Mouse (Mus musculus): ENCODE results near the gene Zfp992.
"Not testable (repeated sequence)": the region's sequence is repeated elsewhere in the genome, so short reads cannot be mapped to it uniquely, and the experiment has no call there.

Zfp992 gene

DNA sequence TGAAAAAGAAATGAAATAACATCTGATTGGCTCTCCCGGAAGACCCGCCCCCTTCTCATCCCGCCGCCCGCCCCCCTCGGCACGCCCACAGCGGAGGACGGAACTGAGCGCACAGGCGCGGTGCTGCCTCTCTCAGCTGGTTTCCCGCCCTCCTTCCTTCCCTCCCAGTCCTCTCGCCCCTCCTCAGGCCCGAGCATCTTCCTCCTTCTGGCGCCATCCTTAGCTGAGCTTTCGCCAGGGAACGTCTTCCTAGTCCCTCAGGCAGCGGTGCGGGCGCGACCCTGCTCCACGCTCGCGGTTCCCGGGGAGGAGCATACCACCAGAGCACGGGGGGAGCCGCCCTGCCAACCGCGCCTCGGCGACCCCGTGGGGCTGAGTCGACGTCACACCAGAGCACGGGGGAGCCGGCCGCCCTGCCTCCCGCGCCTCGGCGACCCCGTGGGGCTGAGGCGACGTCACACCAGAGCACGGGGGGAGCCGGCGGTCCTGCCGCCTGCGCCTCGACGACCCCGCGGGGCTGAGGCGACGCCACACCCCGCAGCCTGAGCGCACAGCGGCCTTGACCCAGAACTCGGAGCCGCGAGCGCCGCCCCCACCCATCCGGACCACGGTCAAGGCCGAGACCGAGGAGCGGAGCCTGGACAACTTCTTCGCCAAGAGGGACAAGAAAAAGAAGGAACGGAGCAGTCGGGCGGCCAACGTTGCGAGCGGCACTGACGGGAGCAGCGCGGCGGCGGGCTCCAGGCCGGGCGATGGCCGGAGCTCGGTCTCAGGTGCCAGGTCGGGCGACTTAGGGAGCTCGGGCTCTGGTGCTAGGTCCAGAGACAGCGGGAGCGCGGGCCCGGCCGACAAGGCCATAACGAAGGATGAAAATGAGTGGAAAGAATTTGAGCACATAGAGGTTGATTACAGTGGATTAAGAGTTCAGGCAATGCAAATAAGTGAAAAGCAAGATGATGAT, 26.2 kb downstream of the Zfp992 start:
- not testable (repeated sequence) for DNase-seq (ENCODE audit: low spot score)

DNA sequence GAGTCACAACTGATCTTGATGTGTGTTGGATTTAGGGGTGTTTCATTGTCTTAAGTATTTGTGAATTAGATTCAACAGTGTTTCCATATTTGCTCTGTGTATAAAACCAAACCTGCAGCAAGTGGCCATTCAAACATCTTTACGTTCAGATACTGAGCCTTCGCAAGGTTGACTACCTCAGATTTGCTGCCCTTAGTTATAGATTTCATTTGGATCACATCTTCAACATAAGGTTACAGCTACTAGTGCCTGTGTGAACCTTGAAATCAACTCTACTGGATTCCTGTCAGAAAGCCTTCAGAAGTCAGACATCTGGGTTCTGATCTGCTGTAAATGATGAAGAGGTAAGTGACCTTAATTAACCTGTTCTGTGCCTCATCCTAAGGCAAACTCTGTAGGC, 27.4 kb downstream of the Zfp992 start:
- DNase-seq (ENCODE audit: low spot score): not testable (repeated sequence)

GRCm38 (mm10) chr4:146476959-146477358, 28.1 kb downstream of the Zfp992 start:
- not testable (repeated sequence) for DNase-seq (ENCODE audit: low spot score)

DNA sequence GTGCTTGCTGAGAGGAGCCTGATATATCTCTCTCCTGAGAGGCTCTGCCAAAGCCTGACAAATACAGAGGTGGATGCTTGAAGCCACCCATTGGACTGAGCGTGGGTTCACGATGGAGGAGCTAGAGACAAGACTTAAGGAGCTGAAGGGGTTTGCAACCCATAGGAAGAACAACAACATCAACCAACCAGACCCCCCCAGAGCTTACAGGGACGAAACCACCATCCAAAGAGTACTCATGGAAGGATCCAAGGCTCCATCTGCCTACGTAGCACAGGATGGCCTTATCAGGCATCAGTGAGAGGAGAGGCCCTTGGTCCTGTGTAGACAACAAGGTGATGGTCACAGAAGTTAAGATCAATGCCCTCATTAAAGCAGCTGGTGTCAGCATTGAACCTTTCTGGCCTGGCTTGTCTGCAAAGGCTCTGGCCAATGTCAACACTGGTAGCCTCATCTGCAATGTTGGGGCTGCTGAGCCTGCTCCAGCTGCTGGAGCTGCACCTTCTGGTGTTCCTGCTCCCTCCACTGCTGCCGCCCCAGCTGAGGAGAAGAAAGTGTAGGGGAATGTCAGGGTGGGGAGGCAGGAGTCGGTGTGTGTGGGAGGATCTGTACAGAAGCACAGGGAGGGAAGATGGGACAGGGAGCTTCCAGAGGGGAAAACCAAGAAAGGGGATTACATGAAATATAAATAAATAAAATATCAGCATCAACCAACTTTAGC, 31.7 kb downstream of the Zfp992 start:
- not testable (repeated sequence) for DNase-seq (ENCODE audit: low spot score)

- not testable (repeated sequence) for DNase-seq (ENCODE audit: low spot score)
Measured at GRCm38 (mm10) chr4:146482546-146482945, 33.7 kb downstream of the Zfp992 start.

DNA sequence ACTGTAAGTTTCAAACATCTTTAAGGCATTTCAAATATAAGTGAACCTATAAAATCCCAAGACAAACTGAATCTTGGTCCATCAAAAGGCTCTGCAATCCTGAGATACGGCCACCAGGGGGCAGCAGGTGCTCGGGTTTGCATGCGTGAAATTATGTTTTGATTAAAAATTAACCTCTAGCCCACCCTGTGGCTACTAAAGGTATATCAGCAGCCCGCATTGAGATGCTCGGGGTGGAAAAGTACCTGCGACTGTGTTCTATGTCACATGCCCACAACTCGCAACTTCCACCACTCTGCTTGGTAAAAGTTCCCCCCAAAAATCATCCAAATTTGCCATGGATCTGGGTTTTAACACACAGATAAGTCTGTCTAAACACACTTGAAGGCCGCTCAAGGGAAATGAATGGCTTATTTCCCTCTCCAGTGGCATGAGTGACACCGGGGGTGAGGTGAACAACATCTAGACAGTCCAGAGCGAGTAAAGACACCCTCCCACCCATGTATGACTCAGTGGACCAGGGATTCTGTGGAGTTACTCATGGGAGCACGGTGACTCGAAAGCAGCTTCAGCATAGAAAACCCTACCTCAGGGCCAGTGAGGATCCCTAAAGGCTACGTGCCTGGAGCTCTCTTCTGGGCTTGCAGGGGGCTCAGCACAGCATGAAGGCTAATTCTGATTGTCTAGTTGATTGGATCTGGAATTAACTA, 34.9 kb downstream of the Zfp992 start:
- DNase-seq (ENCODE audit: low spot score): not testable (repeated sequence)

DNA sequence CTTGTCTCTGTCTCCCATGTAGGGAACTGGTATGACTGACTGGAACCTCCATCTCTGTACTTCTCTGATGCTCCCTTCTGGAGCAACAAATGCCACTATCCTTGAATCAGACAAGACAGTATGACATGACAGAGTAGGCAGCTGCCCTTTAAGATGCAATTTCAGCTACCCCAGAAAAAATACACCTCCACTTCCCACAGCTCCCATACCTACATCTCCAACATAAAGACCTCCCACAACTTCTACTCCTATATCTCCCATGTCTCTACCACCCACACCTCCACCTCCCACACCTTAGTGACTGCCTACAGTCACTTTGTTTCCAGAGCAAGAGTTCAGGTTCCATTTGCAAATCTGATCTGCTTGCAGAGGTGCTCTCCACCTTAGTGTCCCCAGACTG, 35.9 kb downstream of the Zfp992 start:
- not testable (repeated sequence) for DNase-seq (ENCODE audit: low spot score)

DNA sequence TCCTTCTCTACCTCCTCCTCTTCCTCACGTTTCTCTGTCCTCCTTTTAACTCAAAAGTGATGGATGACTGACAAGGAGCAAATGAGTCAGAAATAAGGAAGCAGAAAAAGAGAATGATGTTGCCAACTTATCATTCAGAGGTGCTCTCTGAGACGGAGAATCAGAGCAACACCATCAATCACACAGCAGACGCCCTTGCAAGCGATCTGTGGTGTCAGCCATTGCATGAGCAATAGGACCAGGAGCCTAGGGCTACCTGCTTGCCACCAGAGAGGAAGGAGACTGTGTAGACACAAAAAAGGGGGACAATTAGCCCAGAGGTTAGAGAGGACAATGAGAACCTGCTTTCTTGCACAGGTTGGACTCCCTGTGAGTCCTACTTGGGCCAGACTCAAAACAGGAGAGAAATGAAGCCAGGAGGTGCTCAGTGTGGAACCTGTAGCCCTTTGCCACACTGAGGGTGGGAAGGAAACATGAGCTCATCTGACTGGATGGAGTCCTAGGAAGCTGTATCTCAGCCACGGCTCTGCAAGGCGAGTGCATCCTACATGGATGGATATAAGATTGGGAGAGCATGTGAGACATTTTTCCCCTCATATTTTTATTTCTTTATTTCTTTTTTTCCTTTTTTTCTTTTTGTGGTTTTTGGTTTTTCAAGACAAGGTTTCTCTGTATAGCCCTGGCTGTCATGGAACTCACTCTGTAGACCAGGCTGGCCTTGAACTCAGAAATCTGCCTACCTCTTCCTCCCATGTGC, 36.5 kb downstream of the Zfp992 start:
- DNase-seq (ENCODE audit: low spot score): not testable (repeated sequence)

- not testable (repeated sequence) for DNase-seq (ENCODE audit: low spot score)
Measured at GRCm38 (mm10) chr4:146486753-146487152, 37.9 kb downstream of the Zfp992 start.

DNA sequence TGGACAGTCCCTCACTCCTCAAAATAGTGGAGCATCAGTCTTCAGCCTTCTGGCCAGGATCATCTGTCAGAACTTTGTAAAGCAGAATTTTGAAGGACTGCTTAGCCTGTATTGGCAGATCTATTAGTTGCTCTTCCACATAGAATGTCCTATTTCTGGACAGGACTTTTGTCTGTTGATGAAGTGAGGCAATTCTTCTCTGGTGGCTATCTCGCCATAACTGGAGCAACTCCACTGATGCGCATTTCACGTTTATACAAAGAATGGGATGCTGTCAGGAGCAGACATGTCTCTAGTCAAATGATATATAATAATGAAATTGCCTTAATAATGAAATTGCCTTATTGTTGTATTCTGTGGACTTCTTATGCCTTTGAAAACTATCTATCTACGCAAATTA, 40.4 kb downstream of the Zfp992 start:
- DNase-seq (ENCODE audit: low spot score): not testable (repeated sequence)

DNA sequence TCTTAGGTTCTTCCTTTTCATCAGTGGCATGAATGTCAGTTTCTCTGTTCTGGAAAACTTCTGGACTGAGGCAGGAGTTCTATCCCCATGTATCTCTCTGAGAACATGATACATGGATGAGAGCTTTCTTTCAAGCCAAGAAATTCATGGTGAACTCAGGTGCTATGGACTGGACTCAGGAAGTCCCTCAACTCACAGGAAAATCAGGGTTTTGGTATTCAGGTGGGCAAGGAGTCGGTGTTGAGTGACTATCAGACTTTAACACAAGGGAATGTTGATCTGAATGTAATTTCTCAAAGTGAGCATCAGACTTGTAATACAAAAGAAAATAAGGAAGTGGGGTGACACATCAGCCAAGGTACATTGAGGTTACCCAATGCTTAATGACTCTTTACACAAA, 43.2 kb downstream of the Zfp992 start:
- DNase-seq (ENCODE audit: low spot score): not testable (repeated sequence)

- DNase-seq (ENCODE audit: low spot score): no peak
Measured at GRCm38 (mm10) chr4:146492439-146492838, 43.6 kb downstream of the Zfp992 start.

DNA sequence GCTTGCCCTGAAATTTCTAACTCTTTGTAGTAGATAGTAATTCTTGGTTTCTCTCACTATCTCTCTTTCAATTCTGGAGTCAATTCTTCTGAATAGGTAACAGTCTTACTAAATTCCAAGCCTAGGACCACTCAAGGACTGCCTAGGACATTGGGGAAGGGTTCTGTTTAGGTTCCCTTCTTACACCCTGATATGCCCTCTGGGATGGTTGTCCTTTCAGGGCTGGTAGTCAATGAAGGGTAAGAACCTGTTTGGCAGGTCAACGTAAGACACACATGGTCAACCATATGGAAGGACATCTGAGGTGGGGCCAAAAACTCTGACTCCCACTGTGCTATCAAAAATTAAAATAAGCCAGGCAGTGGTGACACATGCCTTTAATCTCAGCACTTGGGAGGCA, 44.0 kb downstream of the Zfp992 start:
- DNase-seq (ENCODE audit: low spot score): no peak

DNA sequence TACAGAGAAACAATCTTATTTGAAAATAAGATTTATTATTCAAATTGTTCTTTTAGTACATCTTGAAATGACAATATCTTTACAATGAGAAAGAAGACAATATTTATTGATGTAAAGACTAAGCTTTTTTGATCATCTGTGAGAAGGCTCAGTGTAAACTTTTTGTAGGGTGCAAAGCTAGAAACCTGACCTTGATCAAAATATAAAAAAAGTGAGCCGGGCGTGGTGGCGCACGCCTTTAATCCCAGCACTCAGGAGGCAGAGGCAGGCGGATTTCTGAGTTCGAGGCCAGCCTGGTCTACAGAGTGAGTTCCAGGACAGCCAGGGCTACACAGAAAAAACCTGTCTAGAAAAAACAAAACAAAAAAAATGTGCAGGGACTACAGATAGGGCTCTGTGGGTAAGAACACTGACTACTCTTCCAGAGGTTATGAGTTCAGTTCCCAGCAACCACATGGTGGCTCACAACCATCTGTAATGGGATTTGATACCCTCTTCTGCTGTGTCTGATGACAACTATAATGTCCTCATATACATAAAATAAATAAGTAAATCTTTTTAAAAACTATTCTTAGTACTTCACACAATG, 44.6 kb downstream of the Zfp992 start:
- not testable (repeated sequence) for DNase-seq (ENCODE audit: low spot score)

DNA sequence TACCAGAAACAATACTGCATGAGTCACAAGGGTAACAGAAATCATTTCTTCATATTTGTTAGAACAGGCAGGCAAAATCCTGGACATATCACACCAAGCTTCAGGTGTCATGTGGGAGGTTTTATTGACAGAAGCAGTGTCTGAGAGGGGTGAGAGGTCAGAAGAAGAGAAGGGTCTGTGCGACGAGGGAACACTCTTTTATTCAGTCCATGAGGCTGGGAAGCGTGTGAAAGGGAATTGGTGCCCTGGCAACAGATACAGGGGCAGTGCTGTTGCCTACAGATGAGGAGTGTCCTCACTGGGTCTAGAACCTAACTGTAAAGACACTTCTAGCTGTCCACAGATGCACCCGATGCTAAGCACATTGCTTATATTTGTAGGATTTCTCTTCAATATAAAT, 46.2 kb downstream of the Zfp992 start:
- no peak for DNase-seq (ENCODE audit: low spot score)

DNA sequence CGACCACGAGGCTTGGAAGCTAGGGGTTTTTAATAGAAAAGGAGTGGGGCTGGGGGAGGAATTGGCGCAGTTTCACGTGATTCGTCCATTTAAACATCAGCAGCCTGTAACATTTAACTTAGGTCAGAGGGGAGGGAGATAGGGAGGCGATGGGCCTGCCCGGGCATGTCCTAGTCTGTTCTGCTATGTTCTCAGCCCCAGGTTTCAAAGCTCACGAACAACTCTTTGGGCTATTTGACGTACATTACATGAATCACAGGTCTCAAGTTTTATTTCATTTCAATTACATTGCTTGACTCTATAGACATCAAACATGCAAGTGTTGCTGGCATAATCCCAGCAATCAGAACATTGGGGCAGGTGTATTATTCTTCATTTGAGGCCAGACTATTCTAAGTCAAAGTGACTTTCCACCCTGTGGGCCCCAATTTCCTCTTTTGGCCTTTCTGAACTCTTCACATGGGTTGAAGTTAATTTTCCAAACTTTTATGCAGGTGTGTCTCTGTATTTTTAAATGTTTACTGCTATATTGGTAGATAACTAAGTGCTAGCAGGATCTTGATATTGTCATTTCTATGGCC, 49.0 kb downstream of the Zfp992 start:
- DNase-seq (ENCODE audit: low spot score): not testable (repeated sequence)

- DNase-seq (ENCODE audit: low spot score): not testable (repeated sequence)
Measured at GRCm38 (mm10) chr4:146501727-146502126, 52.9 kb downstream of the Zfp992 start, which contains the start of gene Zfp981. Gene Zfp981, plus strand, starts transcription at chr4:146502027.

DNA sequence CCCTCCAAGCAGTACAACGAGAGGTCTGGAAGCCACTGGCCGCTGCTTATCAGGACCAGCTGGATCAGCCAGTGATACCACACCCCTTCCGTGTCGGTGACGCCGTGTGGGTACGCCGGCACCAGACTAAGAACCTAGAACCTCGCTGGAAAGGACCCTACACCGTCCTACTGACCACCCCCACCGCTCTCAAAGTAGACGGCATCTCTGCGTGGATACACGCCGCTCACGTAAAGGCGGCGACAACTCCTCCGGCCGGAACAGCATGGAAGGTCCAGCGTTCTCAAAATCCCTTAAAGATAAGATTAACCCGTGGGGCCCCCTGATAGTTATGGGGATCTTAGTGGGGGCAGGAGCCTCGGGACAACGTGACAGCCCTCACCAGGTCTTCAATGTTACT, 60.2 kb downstream of the Zfp992 start:
- not testable (repeated sequence) for DNase-seq (ENCODE audit: low spot score)

- not testable (repeated sequence) for DNase-seq (ENCODE audit: low spot score)
Measured at GRCm38 (mm10) chr4:146511871-146512270, 63.0 kb downstream of the Zfp992 start.

- no peak for DNase-seq (ENCODE audit: low spot score)
Measured at GRCm38 (mm10) chr4:146516474-146516873, 67.7 kb downstream of the Zfp992 start.

DNA sequence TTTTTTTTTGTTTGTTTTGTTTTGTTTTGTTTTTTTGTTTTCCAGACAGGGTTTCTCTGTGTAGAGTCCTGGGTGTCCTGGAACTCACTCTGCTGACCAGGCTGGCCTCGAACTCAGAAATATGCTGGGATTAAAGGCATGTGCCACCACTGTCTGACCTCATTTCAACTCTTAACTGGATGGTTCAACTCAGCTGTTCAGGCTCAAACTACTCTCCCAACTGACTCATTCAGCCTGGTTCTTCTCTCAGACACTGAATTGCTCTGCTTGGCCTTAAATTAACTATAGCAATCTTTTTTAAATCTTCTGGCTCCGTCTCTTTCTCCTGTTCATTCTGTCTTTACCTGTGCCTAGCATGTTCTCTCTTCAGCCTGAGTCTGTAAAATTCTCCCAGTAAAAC, 68.3 kb downstream of the Zfp992 start:
- DNase-seq (ENCODE audit: low spot score): not testable (repeated sequence)
